Mouse (Mus musculus): ENCODE data around the gene Gkap1.

- TF ChIP-seq CTCF (IDR thresholded peaks at IDR 0.05; ENCODE audit: extremely low read depth, insufficient read depth, insufficient read length, insufficient replicate concordance): no peak
- no peak for TF ChIP-seq POLR2A (IDR thresholded peaks at IDR 0.05; ENCODE audit: low read depth, low read length)
Measured at GRCm38 (mm10) chr13:58204202-58204601, 71.3 kb downstream of the Gkap1 start.

Data from spleen, adult 2 months (tissue).